Mouse (Mus musculus): ENCODE measurements around the gene Adgra3. TPM values are rescaled to one million over a fixed set of nuclear protein-coding genes. Genes with fewer than 3 reads are reported as not detected.

Gene Adgra3
- polyA plus RNA-seq, 1 experiment from 2014 or later, result 59.5 TPM

DNA sequence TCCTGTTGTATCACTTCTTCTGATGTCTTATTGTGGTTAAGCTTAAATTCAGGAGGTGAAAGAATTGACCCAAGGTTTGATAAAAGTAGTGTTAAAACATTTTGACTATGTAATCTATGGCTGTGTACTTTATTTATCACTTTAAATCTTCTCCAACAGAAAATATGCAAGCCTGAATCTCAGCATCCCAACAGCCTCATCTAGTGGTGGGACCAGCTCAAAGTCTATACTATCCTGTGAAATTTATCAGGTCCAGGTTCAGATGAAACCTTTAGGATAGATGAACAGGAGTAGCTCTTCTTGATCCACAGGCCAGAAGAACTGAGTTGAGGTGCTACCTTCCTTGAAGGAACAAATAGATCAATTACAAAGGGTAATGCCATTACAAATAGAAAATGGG, 134.1 kb downstream of the Adgra3 start:
- Histone ChIP-seq H3K27me3 (ENCODE audit: control insufficient read depth, insufficient read depth, low read length) (no peaks in the 10 kb centered on the region), H3K36me3 (ENCODE audit: control insufficient read depth, insufficient read depth, low read length) (no peaks in the 10 kb centered on the region), H3K9ac (ENCODE audit: low read length) (no peak overlapping the region), H3K4me1 (ENCODE audit: control insufficient read depth, insufficient read depth, low read length) (no peaks in the 10 kb centered on the region), H3K27ac (replicated peaks; ENCODE audit: low read depth, low read length) (no peak overlapping the region), H3K4me2 (ENCODE audit: low read depth, severe bottlenecking) (no peak overlapping the region), H3K4me3 (ENCODE audit: low read depth, low read length) (no peak overlapping the region), H3K9me3 (ENCODE audit: control insufficient read depth, low read length) (no peaks in the 10 kb centered on the region)
- ATAC-seq (ENCODE audit: insufficient number of reproducible peaks, low FRiP score, low TSS enrichment, low read depth) (no peak), DNase-seq (ENCODE audit: low spot score) (no peak)

DNA sequence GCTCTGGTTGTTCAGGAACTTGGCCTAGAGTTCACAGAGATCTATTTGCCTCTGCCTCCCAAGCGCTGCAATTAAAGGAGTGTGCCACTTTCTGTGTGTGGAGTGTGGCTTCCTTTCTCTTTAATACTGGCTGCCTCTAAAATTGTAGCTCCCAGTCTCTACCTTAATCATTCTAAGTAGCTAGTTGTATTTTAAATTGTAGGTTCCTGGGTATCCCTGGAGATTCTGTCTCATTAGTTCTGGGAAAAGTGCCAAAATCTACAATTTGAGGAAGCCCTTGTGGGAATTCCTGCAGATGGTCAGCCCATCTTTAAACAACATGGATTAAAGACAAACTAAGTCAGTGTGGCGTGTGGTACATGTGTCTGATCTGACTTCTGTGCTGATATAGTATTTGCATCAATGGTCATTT, 143.1 kb downstream of the Adgra3 start:
- Histone ChIP-seq H3K27ac (replicated peaks; ENCODE audit: low read depth, low read length) (no peak overlapping the region), H3K4me3 (ENCODE audit: low read depth, low read length) (no peak overlapping the region), H3K4me2 (ENCODE audit: low read depth, severe bottlenecking) (no peak overlapping the region), H3K36me3 (ENCODE audit: control insufficient read depth, insufficient read depth, low read length) (no peaks in the 10 kb centered on the region), H3K9me3 (ENCODE audit: control insufficient read depth, low read length) (no peaks in the 10 kb centered on the region), H3K4me1 (ENCODE audit: control insufficient read depth, insufficient read depth, low read length) (no peaks in the 10 kb centered on the region), H3K27me3 (ENCODE audit: control insufficient read depth, insufficient read depth, low read length) (no peaks in the 10 kb centered on the region), H3K9ac (ENCODE audit: low read length) (no peak overlapping the region)
- DNase-seq (ENCODE audit: low spot score), result no peak
- no peak for ATAC-seq (ENCODE audit: insufficient number of reproducible peaks, low FRiP score, low TSS enrichment, low read depth)
- 84% methylated on average over 2 of the region's 2 CpGs for WGBS

Data from limb, embryonic 11.5 days (tissue).